Mouse (Mus musculus) midbrain, embryonic 14.5 days (tissue): Measurements from ENCODE around the gene Cd19. TPM values are rescaled to one million over a fixed set of nuclear protein-coding genes. Genes with fewer than 3 reads are reported as not detected.
A peak's percentile ranks its signal among the peaks of the same experiment; 100 is the strongest.

Experiments
- ATAC-seq: fragments of 200-750 bp; cut with Nextera tagmentation; 2 replicates; pipeline ENCODE4 v1.8.0; 2017; ENCODE audit warnings: moderate number of reproducible peaks, moderate library complexity; ENCODE audit not compliant: low FRiP score, low TSS enrichment
- DNase-seq: peaks from one replicate; pipeline ENCODE4 v3.0.0-alpha.2; 2015
- H3K27ac ChIP-seq: fragments of 300-500 bp; sonication (generic); replicated peaks from 2 replicates; pipeline ENCODE4 v1.5.1; 2014; ENCODE audit warnings: mild to moderate bottlenecking, low read depth, low read length, moderate library complexity
- H3K27me3 ChIP-seq: fragments of 300-500 bp; sonication (generic); 2 replicates; pipeline ENCODE4 v1.6.1; 2014; ENCODE audit warnings: low read length, control low read depth, mixed read lengths; ENCODE audit not compliant: control insufficient read depth, insufficient read depth
- H3K36me3 ChIP-seq: fragments of 300-500 bp; sonication (generic); 2 replicates; pipeline ENCODE4 v1.6.1; 2014; ENCODE audit warnings: low read length, control low read depth; ENCODE audit not compliant: control insufficient read depth, insufficient read depth
- H3K4me1 ChIP-seq: fragments of 300-500 bp; sonication (generic); 2 replicates; pipeline ENCODE4 v1.6.1; 2014; ENCODE audit warnings: mild to moderate bottlenecking, antibody characterized with exemption, low read length, control low read depth; ENCODE audit not compliant: control insufficient read depth, insufficient read depth
- H3K4me2 ChIP-seq: fragments of 300-500 bp; sonication (generic); 2 replicates; pipeline ENCODE4 v1.6.1; 2014; ENCODE audit warnings: mild to moderate bottlenecking, low read length, moderate library complexity
- H3K4me3 ChIP-seq: fragments of 300-500 bp; sonication (generic); replicated peaks from 2 replicates; pipeline ENCODE4 v1.5.1; 2014; ENCODE audit warnings: low read depth, low read length
- H3K9ac ChIP-seq: fragments of 300-500 bp; sonication (generic); replicated peaks from 2 replicates; pipeline ENCODE4 v1.6.1; 2014; ENCODE audit warnings: mild to moderate bottlenecking, low read length, moderate library complexity
- H3K9me3 ChIP-seq: fragments of 300-500 bp; sonication (generic); 2 replicates; pipeline ENCODE4 v1.6.1; 2016; ENCODE audit warnings: low read length, control low read depth, mixed read lengths; ENCODE audit not compliant: control insufficient read depth
- WGBS: fragments of 180-500 bp; shearing (Covaris S2); extraction: QIAGEN DNeasy Blood & Tissue Kit; methylation state at CpG from one replicate; pipeline ENCODE4 v1.1.7; 2014; 5-methylcytosine and 5-hydroxymethylcytosine counted together
- polyA plus RNA-seq: library from polyadenylated mRNA; unstranded; fragments of >200 nt; fragmentation: Nextera tagmentation; extraction: Ambion mirVana; gene quantifications from 2 replicates; pipeline ENCODE4 v1.2.1, GENCODE M21; 2014

The Cd19 gene
- polyA plus RNA-seq, 1 experiment from 2014 or later, result not detected

- DNase-seq (peak; percentile 95), ATAC-seq (peak; percentile 93)
- peaks cover 7% of the 10 kb centered on the region for H3K36me3 ChIP-seq
- H3K9ac ChIP-seq, result peak within 1 kb of the TSS; percentile 89
- peaks cover 14% of the 10 kb centered on the region for H3K4me1 ChIP-seq
- peak within 1 kb of the TSS; percentile 91 for H3K27ac ChIP-seq
- H3K4me2 ChIP-seq, result peak within 1 kb of the TSS; percentile 89
- under 1% methylated on average over 82 of the region's 82 CpGs for WGBS
- no peaks in the 10 kb centered on the region for H3K27me3 ChIP-seq
- peak within 1 kb of the TSS; percentile 71 for H3K4me3 ChIP-seq
- no peaks in the 10 kb centered on the region for H3K9me3 ChIP-seq
Observed at GRCm38 (mm10) chr7:126428631-126429502, 14.2 kb upstream of the Cd19 start, which contains the start of gene Rabep2. TSS of gene Rabep2 (plus strand) at chr7:126428759.

DNA sequence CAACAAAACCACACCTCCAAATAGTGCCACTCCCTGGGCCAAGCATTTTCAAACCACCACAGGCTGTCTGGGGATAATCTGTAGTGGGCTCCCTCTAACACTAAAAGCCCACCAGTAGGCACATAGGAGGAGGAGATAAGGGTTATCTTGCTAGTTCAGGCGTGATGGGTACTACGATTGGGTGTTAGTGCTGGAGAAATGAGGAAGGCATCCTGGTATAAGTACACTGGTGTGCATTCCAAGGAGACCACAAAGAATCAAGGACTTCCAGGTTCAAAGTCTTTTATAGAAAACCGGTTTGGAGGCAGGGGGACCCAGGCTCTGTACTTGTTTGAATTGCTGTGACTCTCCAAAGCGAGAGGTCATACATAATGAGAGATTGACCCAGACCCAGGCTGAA, 13.5 kb upstream of the Cd19 start:
- H3K36me3 ChIP-seq, result peaks cover 4% of the 10 kb centered on the region; the same call in 1 of the 2 replicates
- peak overlapping the region; percentile 89 for H3K9ac ChIP-seq
- 12% methylated on average over 4 of the region's 4 CpGs for WGBS
- peak overlapping the region; percentile 71 for H3K4me3 ChIP-seq
- DNase-seq, result no peak
- ATAC-seq, result no peak
- no peaks in the 10 kb centered on the region for H3K9me3 ChIP-seq
- H3K4me2 ChIP-seq, result peak overlapping the region; percentile 89
- no peaks in the 10 kb centered on the region for H3K27me3 ChIP-seq
- H3K27ac ChIP-seq, result peak overlapping the region; percentile 91
- peaks cover 14% of the 10 kb centered on the region for H3K4me1 ChIP-seq

GRCm38 (mm10) chr7:126427323-126427860, 12.7 kb upstream of the Cd19 start:
- H3K4me3 ChIP-seq, result no peak overlapping the region
- H3K36me3 ChIP-seq, result no peaks in the 10 kb centered on the region
- no peak overlapping the region; the same call in 1 of the 2 replicates for H3K9ac ChIP-seq
- H3K27me3 ChIP-seq, result no peaks in the 10 kb centered on the region
- no peaks in the 10 kb centered on the region for H3K9me3 ChIP-seq
- H3K4me2 ChIP-seq, result no peak overlapping the region
- peaks cover 14% of the 10 kb centered on the region for H3K4me1 ChIP-seq
- DNase-seq (no peak), ATAC-seq (no peak)
- 68% methylated on average over 12 of the region's 13 CpGs for WGBS
- no peak overlapping the region for H3K27ac ChIP-seq

GRCm38 (mm10) chr7:126424161-126424560, 9.5 kb upstream of the Cd19 start:
- DNase-seq (no peak), ATAC-seq (no peak)
- no peak overlapping the region for H3K27ac ChIP-seq
- H3K4me1 ChIP-seq, result peaks cover 8% of the 10 kb centered on the region
- H3K4me2 ChIP-seq, result no peak overlapping the region
- H3K9me3 ChIP-seq, result no peaks in the 10 kb centered on the region
- H3K9ac ChIP-seq, result no peak overlapping the region
- no peaks in the 10 kb centered on the region for H3K27me3 ChIP-seq
- H3K36me3 ChIP-seq, result no peaks in the 10 kb centered on the region
- WGBS, result 87% methylated on average over 6 of the region's 6 CpGs
- no peak overlapping the region for H3K4me3 ChIP-seq

- Histone ChIP-seq H3K36me3 (no peaks in the 10 kb centered on the region), H3K4me1 (no peaks in the 10 kb centered on the region), H3K27me3 (no peaks in the 10 kb centered on the region), H3K27ac (no peak overlapping the region), H3K4me2 (no peak overlapping the region), H3K9me3 (no peaks in the 10 kb centered on the region), H3K4me3 (no peak overlapping the region), H3K9ac (no peak overlapping the region)
- DNase-seq (no peak), ATAC-seq (no peak)
- WGBS, result 93% methylated on average over 5 of the region's 5 CpGs
Observed at GRCm38 (mm10) chr7:126421756-126422155, 7.1 kb upstream of the Cd19 start.

GRCm38 (mm10) chr7:126418496-126418895, 3.8 kb upstream of the Cd19 start:
- 67% methylated on average over 3 of the region's 3 CpGs for WGBS

DNA sequence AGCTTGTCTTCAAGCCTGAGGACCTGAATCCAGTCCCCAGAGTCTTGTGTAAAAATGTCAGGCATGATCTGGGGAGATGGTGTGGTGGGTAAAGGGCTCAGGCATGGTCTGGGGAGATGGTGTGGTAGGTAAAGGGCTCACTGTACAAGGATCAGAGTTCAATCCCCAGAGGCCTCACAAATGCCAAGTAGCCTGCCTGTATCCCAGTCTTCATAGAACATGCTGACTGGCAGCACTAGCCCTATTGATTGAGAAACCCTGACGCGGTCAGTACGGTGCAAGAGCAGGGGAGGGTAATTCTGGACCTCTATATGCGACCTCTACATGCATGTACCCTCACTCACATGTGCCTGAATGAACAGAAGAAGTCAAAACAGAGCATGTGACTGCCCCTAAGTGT, 2.9 kb upstream of the Cd19 start:
- H3K27ac ChIP-seq, result no peak overlapping the region
- no peak overlapping the region for H3K4me3 ChIP-seq
- no peak overlapping the region for H3K9ac ChIP-seq
- no peaks in the 10 kb centered on the region for H3K36me3 ChIP-seq
- 64% methylated on average over 4 of the region's 4 CpGs for WGBS
- no peaks in the 10 kb centered on the region for H3K4me1 ChIP-seq
- no peak for DNase-seq
- no peak for ATAC-seq
- no peak overlapping the region for H3K4me2 ChIP-seq
- no peaks in the 10 kb centered on the region for H3K27me3 ChIP-seq
- H3K9me3 ChIP-seq, result no peaks in the 10 kb centered on the region

More at GRCm38 (mm10) chr7:126418496-126418895, 3.8 kb upstream of the Cd19 start:
- Histone ChIP-seq H3K4me2 (no peak overlapping the region), H3K4me3 (no peak overlapping the region), H3K4me1 (no peaks in the 10 kb centered on the region), H3K9ac (no peak overlapping the region), H3K27ac (no peak overlapping the region), H3K27me3 (no peaks in the 10 kb centered on the region), H3K36me3 (no peaks in the 10 kb centered on the region), H3K9me3 (no peaks in the 10 kb centered on the region)
- ATAC-seq, result no peak
- DNase-seq, result no peak

DNA sequence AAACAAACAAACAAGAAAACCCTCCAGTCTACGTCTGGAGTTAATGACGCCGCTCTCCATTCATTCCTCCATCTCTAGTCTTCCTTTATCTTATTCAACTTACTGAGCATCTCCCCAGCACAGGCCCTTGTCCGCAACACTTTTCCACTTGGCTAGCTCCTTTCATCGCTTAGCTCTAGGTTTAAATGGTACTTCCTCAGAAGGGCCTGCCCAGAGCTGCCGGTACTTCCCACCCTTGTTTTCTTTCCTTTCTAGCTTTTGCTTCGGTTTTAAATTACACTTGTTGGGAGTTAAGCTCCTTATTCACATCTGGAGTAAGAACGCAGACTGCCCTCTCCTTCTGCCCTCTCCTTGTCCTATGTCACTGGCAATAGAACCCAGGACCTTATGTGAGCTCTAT, 2.4 kb upstream of the Cd19 start:
- Histone ChIP-seq H3K27me3 (no peaks in the 10 kb centered on the region), H3K9ac (no peak overlapping the region), H3K4me1 (no peaks in the 10 kb centered on the region), H3K9me3 (no peaks in the 10 kb centered on the region), H3K4me2 (no peak overlapping the region), H3K4me3 (no peak overlapping the region), H3K36me3 (no peaks in the 10 kb centered on the region), H3K27ac (no peak overlapping the region)
- 10% methylated on average over 8 of the region's 8 CpGs for WGBS
- no peak for ATAC-seq
- DNase-seq, result no peak

GRCm38 (mm10) chr7:126416615-126417014, 1.9 kb upstream of the Cd19 start:
- Histone ChIP-seq H3K4me2 (no peak overlapping the region), H3K9ac (no peak overlapping the region), H3K27me3 (no peaks in the 10 kb centered on the region), H3K27ac (no peak overlapping the region), H3K4me3 (no peak overlapping the region), H3K4me1 (no peaks in the 10 kb centered on the region), H3K36me3 (no peaks in the 10 kb centered on the region), H3K9me3 (no peaks in the 10 kb centered on the region)
- ATAC-seq, result no peak
- WGBS, result 40% methylated on average over 2 of the region's 2 CpGs
- no peak for DNase-seq
